Mouse (Mus musculus) heart, adult 8-10 months (tissue): ENCODE results near the gene Ggct. TPM values are rescaled to one million over a fixed set of nuclear protein-coding genes. Genes with fewer than 3 reads are reported as not detected.

Experiments used
- DNase-seq: peaks from one replicate; pipeline ENCODE4 v3.0.0; 2022; ENCODE audit warnings: low spot score
- total RNA-seq, 4 experiments: library from RNA; stranded (reverse); gene quantifications; 2 replicates each; pipeline ENCODE4 v1.2.4; 2022

Ggct gene
- total RNA-seq, 4 experiments from 2014 or later, result 24.9 to 36.1 (median 27.0) TPM

DNA sequence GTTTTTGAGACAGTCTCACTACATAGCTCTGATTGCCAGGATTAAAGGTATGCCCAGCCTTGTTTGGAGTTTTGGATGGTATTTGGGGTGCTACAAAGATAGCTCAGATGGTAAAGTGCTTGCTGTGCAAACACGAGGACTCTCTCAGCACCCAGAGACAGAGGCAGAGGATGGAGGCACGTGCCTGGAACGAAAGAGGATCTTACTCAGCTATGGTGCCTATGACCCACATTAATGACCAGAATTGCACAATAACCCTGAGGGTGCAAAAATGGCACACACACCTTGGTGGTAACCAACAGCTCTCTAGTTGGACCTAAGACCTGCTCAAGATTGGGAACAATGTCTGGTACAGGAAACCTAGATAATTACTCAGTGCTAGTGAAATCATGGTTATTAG, 40.2 kb downstream of the Ggct start:
- DNase-seq, result no peak

- DNase-seq, result no peak
Measured at GRCm38 (mm10) chr6:54948682-54949081, 44.1 kb downstream of the Ggct start.

DNA sequence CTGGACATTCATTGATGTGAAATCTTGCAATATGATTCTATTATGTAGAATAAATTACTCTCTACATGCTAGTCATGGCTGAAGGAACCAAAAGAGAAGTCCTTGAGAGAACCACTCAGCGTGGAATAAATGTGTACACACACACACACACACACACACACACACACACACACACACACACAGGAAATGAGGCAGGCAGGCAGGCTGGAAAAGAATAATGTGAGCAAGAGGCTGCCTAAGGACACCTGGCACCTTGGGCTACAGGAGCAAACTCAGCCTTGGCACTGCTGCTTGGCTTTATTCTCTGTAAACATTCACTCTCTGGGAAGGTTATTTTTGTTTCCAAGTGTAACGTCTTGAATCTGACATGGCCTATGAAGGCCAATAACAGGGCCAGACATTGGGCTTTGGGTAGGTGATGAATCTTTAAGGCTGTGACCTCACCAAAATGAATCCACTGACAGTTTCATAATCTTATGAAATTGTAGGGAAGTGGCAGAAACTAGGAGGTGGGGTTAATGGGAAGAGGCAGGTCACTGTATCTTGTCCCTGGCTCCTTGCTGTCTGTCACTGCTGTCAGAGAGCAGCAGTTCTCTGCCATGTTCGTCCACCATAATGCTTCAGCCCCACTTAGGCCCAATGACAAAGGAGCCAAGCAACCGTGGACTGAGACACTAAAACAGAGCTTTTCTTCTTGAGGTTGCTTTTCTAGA, 46.4 kb downstream of the Ggct start:
- DNase-seq, result no peak

DNA sequence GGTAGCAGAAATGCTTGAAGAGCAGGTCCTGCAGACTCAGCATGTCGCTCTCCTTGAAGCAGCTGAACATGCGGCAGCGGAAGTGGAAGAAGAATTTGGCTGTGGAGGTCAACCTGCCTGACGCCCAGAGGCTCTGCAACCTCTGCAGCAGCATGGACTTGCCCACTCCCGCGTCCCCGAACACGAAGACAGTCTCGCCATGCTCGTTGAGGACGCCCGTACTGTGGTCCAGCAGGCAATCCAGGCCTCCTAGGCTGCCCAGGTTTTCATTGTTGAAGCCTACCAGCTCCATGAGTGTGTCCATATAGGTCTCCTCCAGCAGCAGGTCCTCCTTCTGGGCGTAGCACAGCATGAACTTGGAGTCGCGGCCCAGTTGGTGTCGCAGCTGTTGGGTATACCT, 48.2 kb downstream of the Ggct start:
- no peak for DNase-seq

DNA sequence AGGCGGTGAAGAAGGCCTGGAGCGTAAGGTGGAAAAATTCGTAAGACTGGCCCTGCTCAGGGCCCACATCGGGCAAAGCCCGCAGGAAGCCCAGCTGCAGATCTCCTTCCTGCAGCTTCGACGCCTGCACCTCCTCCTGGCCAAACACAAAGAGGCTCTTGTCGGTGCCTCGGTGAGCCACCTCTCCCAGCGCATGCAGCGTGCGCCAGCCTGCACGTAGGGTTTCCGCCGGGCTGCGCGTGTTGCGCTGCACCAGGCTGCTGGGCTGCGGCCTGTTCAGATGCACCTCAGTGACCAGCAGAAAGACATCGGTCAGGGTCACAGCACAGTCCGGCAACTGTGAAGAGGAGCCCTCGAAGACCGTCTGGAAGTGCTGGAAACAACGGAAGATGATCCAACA, 49.0 kb downstream of the Ggct start:
- DNase-seq, result no peak

- no peak for DNase-seq
Measured at GRCm38 (mm10) chr6:54943292-54943691, 49.5 kb downstream of the Ggct start.

DNA sequence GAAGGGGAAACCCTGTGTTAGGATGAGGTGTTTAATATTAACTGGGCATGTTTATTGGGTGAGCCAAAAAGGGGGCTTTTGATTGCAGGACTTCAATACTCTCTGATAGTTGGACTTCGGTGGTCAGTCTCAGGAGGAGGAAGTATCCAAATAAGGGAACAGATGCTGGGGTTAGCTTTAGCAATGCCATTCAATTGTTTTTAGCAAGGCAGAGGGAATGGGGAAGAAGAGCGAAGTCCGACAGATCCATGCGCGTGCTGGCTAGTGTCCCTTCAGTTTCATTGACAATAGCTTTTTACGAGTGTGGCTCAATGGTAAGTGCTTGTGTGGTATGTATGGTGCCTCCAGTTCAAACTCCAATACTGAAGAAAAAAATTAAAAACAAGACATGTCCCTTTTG, 51.6 kb downstream of the Ggct start:
- no peak for DNase-seq

DNA sequence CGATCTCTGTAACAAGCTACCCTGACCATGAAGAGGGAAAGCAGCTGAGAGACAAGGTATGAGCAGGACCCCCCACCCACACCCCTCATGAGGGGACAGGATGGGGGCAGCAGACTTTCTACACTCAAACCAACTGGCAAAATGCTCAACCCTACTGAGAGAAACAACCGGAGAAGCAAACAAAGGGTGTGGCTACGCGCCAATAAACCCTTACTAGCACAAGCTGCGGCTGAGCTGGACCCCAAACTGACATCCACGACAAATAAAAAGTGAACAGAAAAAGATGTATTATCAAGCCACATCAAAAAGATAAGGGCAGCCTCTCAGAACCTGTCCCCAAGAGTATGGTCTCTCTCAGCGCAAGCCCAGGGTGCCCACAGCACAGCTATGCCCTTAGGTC, 52.6 kb downstream of the Ggct start:
- no peak for DNase-seq

- DNase-seq, result peak; percentile 84
Measured at GRCm38 (mm10) chr6:54939631-54940030, 53.1 kb downstream of the Ggct start.

GRCm38 (mm10) chr6:54936496-54936895, 56.3 kb downstream of the Ggct start:
- DNase-seq, result no peak

GRCm38 (mm10) chr6:54934930-54935329, 57.8 kb downstream of the Ggct start:
- DNase-seq, result no peak

DNA sequence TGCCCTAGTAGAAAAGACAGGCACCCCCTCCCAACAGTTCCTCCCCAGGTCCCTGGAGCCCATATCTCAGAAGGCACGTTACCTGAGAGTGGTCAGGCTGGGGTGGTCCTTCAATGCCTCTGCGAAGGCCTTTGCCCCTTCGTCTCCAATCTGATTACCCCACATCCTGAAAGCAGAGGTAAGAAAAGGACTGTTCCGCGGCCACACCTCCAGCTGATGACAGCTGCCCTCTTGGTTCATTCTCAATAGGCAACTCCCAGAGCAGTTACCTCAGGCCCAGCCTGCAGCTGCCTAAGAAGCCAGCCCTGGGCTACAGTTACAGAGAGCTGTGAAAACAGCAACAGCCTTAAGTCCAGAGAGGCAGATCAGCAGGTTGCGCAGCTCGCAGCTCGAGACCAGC, 58.4 kb downstream of the Ggct start:
- no peak for DNase-seq

DNA sequence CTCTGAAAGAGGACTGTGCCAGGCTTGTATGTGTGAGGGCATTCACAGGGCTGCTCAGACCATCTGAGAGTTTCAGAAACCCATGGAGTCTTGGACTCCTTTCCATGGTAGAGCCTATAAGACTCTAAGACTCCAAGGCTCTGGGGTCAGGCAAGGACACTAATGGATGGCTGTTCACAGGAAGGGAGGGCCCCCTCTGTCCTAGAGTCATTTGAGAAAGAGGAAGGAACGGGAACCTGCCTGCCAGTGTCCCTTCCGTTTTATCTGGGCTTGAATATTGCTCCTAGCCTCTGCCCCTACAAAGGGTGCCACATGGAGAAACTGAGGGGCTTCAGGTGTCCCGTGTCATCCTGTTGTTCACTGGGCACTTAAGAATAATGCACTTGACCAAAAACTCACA, 58.9 kb downstream of the Ggct start:
- peak; percentile 51 for DNase-seq

DNA sequence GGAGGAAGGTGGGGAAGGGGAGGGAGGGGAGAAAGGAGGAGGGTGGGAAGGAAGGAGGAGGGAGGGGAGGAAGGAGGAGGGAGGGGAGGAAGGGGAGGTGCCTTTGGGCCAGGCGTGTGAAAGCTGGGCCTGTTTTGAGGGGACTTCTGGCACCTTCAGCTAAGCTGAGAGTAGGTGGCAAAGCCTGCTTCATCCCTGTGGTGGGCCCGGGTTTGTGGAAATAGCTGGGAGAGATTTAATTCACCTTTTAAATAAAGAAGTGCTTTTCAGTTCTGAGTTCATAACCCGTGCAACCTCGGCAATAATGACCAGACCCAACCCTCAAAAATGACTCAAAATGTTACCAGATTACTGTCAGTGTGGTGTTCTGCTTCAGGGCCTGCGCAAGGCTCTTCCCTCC, 59.5 kb downstream of the Ggct start:
- DNase-seq, result no peak

Other genes starting within 250 kb of the Ggct start
- gene Znrf2, start 176.0 kb downstream of the Ggct start, total RNA-seq, result 10 to 100 TPM; 18.0 to 23.9 (median 19.8) TPM
- 10 to 100 TPM; 17.8 to 19.7 (median 19.4) TPM for gene Nod1, start 20.3 kb downstream of the Ggct start, total RNA-seq
- gene Gars, start 45.1 kb upstream of the Ggct start, total RNA-seq, result 10 to 100 TPM; 55.9 to 58.8 (median 57.4) TPM
- gene Crhr2, start 140.1 kb upstream of the Ggct start, total RNA-seq, result 10 to 100 TPM; 20.4 to 30.3 (median 22.6) TPM
- 100 to 1,000 TPM in 1 of 4 experiments, 10 to 100 TPM in 3; 24.3 to 119 (median 52.8) TPM for gene Inmt, start 182.1 kb upstream of the Ggct start, total RNA-seq
- 1 to 10 TPM; 3.7 to 6.6 (median 4.6) TPM for gene Mindy4, start 210.4 kb upstream of the Ggct start, total RNA-seq